Mouse (Mus musculus) cerebellum, adult 9-11 months (tissue): Measurements from ENCODE around the gene N4bp2.
"Not testable (repeated sequence)": the region's sequence is repeated elsewhere in the genome, so short reads cannot be mapped to it uniquely, and the experiment has no call there.

Source experiments
- DNase-seq: peaks from one replicate; pipeline ENCODE4 v3.0.0; 2022

Gene N4bp2

DNA sequence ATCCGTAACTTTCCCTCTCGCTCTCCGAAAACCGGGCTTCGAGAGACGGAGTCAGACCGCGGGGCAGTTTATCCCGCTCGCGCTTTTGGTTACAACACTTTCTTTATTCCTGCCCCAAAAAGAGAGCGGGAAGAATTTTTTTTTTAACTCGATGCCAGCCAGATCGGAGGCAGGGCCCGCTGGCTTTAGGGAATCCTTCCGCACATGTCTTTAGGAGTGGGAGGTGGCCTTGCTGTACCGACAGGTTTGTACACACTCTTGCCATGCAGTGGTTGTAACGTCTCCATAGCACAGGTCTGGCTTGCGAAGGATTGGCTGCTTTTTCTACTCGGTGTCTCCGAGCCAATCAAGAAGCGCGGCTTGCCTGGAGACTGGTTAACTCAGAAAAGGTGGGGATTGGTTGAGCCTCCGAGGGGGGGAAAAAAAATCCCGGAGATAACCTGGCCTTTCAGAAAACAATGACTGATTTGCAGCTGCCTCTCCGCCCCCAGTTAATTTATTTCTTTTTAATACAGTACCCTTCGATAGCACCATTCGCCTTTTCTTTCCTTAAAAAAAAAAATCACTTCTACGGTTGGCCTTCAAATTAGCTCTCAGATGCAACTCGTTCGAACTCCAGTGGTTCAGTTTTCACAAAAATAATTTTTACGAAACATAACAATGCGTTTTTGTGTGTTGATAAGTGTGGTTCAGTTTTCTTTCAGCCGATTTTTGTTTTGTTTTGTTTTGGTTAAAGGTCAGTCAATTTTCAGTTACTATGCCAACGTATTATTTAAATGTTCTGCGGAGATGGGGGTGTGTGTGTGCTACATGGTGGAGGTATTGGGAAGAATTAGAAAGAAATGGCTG is 1.7 kb downstream of the N4bp2 start:
- peak; percentile 92 for DNase-seq

GRCm38 (mm10) chr5:65765635-65765911 is 2.3 kb downstream of the N4bp2 start:
- peak; percentile 10 for DNase-seq

DNA sequence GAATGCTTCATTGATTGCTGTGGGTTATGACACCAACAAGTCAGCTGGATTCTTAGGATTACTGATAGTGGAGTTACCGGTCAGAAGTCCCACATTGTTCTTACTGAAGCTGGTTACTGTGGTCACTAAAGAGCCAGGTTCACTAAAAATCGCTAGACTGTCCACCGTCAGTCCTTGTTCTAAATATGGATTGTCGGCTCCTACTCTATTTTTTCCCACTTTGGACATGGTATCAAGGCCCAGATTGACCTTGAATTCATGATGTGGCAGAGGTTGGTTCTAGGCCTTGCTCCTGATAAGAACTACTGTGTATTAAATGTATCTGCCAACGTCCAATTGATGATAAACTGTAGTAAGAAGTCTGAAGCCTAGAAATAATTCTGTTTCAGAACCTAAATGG is 4.7 kb downstream of the N4bp2 start:
- DNase-seq: no peak

DNA sequence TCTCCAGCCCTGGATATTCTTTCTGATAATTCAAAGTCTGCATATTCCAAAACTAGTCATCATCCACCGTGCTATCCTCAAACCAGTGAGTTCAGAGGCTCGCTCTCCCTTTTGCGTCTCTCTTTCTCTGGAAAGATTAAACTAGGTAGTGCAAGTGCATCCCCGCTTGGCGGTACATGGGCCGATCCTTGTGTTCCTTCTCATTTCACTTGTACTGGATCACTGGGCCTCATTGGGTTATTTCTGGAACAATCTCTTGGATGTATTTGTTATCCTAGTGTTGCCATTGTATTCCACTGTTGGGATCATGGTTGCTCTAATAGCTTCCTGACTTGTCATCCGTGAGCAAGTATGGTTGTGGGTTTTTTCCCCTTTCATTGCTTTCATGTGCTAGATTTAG is 6.7 kb downstream of the N4bp2 start:
- DNase-seq: no peak

DNA sequence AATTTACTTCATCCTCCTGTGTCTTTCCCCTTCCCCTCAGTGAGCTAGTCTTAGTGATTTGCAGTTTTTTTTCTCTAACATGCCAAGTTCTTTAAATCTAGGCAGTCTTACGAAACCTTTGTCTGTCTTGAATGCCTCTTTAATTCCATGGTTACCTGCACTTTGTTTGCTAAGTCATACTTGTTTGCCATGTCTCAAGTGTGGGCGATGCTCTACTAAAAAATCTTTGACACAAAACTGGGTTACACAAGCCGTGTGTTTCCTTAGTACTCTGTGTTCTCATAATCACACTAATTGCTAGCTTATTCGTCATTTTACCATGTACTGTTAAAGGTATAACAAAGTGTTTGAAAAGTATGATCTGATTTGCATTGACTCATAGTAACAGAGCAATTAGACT is 7.2 kb downstream of the N4bp2 start:
- DNase-seq: no peak

- DNase-seq: not testable (repeated sequence)
Measured at GRCm38 (mm10) chr5:65773957-65774356, 10.6 kb downstream of the N4bp2 start.

- DNase-seq: no peak
Measured at GRCm38 (mm10) chr5:65776166-65776565, 12.8 kb downstream of the N4bp2 start.

DNA sequence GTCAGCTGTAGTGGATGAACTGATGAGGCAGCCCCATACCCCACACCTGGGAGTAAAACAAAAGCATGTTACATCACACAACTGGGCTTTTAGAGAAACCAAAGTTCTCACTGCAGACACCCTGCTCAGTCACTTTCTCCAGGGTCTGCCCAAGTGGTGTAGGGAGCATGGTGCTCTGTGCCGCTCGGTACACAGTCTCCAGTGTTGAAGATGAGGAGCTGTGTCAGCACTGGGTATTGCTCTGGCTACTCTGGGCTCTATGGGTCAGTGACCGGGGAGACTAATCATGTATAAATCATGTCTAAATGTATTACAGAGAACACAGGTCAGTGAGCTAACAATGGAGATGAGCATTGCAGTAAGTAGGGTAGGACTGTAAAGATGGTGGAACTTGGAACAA is 13.6 kb downstream of the N4bp2 start:
- no peak for DNase-seq

DNA sequence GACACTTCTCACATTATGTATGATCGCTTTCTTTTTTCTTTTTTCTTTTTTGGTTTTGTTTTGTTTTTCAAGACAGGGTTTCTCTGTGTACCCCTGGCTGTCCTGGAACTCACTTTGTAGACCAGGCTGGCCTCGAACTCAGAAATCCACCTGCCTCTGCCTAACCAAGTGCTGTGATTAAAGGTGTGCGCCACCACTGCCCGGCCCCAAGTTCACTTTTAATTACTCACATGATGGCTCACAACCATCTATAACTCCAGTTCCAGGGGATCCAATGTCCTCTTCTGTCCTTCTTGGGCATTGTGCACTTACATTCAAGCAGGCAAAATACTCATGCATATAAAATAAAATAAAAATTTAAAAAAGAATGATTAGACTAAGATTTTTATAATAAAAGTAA is 15.7 kb downstream of the N4bp2 start:
- DNase-seq: not testable (repeated sequence)

DNA sequence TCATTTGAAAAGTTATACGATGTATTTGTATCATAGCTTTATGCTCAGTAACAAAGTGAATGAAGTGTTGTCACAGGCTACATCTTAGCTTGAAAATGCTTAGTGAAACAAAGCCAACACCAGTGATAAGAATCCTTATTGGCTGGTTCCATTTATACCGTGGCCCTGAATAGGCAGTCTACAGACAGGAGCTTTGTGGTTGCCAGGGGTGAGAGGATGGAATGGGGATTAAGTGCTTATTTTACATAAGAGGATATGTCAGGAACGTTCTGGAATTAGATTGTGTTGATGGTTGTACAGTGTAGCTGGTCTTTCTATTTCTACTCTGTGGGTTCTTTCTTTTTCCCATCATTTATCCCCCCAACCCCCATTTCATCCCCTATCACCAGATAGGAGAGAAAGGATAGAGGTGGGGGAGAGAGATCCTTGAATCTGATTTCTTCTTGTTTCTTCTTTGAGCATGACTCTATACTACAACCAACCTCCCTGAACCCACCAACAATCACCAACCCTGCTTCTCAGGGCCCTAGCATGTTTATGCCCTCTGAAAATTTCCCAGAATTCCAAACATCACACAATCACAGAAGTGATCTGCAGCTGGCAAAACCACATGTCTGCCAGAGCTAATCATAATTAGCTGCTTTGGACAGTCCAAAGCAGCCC is 16.2 kb downstream of the N4bp2 start:
- no peak for DNase-seq

- no peak for DNase-seq
Measured at GRCm38 (mm10) chr5:65781147-65781715, 17.9 kb downstream of the N4bp2 start.

DNA sequence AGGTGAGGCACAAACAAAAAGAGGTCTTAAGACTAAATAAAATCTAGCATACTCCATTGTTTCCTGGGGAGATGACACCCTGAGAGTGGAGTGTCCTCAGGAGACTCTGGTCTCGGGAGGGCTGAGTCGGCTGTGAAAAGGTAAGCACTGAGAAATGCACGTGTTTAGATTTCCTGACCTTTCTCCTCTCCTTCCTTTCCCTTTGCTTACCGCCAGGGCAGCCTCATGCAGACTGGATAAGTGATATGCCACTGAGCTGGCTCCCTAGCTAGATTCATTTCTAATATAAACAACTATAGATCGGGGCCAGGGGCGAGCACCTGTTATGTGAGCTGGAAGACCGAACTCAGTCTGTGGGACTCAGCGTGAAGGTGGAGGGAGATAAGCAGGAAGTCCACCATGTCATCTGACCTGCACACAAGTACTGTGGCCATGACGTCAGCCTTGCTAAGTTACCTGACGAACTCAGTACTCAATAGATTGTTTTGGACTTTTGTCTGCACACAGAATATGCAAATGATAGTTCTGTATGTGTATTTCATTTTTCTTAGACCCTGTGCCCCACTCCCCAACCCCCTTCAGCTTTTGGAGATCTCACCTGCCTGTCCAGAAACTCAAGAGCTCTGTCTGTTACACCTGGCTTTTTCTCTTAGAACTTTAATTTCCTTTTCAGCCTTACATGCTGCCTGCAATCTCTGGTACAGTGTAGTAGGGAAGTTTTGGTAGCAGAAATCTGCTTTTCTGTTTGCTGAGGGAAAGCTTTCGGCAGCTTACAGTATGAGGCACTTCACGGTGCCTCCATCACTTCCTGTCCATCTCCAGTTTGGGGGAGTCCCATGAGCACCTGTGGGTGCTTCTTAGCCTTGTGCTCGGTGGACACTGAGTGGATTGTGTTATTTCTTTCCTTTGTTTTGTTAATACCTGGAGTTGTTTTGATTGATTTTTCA is 18.7 kb downstream of the N4bp2 start:
- no peak for DNase-seq

DNA sequence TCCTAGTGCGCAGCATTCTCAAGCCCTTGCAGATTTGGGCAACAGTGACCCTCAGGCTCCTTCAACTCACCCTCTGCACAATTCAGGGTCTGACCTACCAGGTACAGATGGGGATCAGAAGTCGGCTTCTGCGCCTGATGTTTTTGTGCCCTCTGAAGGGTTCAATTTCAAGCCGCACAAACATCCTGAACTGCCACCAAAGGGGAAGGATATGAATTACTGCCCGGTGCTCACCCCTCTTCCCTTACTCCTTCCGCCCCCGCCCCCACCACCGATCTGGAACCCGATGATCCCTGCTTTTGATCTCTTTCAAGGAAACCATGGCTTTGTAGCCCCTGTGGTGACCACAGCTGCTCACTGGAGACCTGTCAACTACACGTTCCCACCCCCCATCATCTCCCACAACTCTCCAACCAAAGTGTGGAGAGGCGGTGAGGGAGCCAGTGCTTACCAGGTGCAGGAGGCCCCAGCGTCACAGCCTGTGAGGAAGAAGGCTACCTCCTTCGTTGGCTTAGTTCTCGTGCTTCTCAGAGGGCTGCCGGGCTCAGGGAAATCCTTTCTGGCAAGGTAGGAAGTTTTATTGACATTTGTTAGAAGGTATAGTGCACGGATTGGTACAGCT is 27.4 kb downstream of the N4bp2 start:
- DNase-seq: no peak

GRCm38 (mm10) chr5:65794202-65794601 is 30.9 kb downstream of the N4bp2 start:
- no peak for DNase-seq

DNA sequence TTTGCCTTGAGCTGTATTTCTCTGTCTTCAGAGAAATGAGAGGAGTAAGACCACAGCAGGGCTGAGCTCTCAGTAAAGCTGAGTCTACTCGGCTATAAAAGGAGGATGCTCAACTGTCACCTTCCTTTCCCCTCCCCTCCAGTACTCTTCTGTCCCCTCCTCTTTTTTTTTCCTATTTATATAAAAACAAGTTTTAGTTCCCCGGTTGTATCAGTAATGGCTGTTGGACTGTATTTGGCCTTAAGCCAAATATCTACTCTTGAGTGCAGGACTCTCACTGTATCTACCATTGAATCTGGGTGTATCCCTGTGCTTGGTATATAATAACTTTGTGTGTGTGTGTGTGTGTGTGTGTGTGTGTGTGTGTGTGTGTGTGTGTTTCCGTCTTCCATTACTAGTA is 31.4 kb downstream of the N4bp2 start:
- no peak for DNase-seq

DNA sequence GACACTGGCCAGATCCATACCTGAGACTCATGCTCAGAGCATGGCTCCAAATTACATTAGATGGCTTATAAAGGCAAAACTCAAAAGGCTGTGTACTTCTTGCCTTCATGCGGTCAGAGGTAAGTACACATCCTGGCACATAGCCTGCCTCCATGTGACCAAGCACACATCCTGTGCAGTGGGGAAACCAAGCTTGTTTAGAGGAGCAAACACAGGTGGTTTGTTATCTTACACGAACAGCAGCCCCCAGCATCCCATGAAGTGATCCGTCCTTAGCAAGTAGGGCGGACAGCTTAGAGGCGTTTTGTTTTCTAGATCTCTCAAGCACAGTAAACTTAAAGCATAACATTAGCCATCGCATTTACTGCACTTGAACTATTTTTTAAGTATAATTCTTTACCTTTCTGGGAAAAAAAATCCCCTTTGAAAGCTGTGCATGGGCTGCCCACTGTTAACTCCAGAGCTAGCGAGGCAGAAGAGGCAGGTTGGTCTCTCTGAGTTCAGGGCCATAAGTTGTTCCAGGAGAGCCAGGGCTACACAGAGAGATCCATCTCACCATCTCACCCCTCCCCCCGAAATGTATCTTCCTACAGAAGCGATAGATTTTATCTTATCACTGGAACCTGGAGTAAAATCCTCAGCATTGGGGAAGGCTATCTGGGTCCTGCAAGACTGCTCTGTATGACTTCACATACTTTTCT is 32.1 kb downstream of the N4bp2 start:
- no peak for DNase-seq

- no peak for DNase-seq
Measured at GRCm38 (mm10) chr5:65795994-65796298, 32.6 kb downstream of the N4bp2 start.

GRCm38 (mm10) chr5:65823601-65824133 is 60.3 kb downstream of the N4bp2 start:
- no peak for DNase-seq

DNA sequence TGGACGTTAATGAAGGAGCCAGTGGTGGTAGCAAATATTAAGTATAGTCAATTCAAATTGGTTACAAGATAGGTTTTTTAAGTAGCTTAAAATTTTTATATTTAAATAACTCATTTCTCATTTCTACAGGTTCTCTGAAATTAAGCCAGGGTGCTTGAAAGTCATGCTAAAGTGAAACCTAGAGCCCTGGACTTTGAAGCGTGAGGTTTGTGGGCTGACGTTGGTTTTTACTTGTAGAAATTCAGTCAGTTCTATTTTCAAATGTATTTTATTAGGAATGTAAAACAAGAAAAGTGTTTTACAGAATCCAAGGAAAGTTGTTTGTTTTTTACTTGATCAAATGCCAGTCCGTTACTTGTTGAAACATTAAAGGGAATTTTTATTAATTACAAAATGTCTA is 63.2 kb downstream of the N4bp2 start:
- no peak for DNase-seq

GRCm38 (mm10) chr5:65827102-65827501 is 63.8 kb downstream of the N4bp2 start:
- DNase-seq: no peak

DNA sequence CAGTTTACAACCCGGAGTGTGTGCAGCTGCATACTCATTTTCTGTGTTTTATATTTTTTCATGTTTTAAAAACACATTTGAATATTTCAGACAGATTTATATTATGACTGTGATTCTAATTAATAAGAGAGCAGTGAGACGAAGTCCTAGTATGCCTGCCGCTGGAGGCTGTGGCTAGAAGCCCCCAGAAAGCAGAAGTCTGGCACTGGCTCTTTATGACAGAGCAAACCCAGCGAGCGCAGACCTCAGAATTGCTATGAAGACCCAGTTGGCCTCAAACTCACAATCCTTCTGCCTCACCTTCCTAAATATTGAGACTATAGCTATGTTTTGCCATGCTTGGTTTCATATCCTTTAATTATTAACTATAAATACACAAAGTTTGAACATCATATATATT is 64.9 kb downstream of the N4bp2 start:
- DNase-seq: no peak

- DNase-seq: no peak
Measured at GRCm38 (mm10) chr5:65829059-65829458, 65.7 kb downstream of the N4bp2 start.
